Mouse (Mus musculus): ENCODE results near the gene Ryr2. TPM values are rescaled to one million over a fixed set of nuclear protein-coding genes. Genes with fewer than 3 reads are reported as not detected.

Gene Ryr2
- total RNA-seq, 1 experiment, result 7.0 TPM

- Histone ChIP-seq H3K4me1 (ENCODE audit: control insufficient read depth in 2 of 2, insufficient read depth in 2 of 2, low read length in 2 of 2, poor library complexity in 1 of 2) (peaks cover 0 to 2% of the 10 kb centered on the region in 2 experiments; a peak in 1 of 4 replicates), H3K9me3 (ENCODE audit: control insufficient read depth, insufficient read depth, low read depth, low read length) (peaks cover 1% of the 10 kb centered on the region; the same call in 1 of the 2 replicates), H3K9ac (ENCODE audit: insufficient read depth, low read depth, low read length, poor library complexity, severe bottlenecking) (no peak overlapping the region), H3K36me3 (ENCODE audit: control insufficient read depth, insufficient read depth, low read length, poor library complexity, severe bottlenecking) (peaks cover 3% of the 10 kb centered on the region; the same call in 1 of the 2 replicates), H3K27ac (ENCODE audit: insufficient read depth, low read depth, low read length, poor library complexity, severe bottlenecking) (no peak overlapping the region), H3K4me3 (ENCODE audit: insufficient read depth in 1 of 2, low read depth in 1 of 2, low read length in 2 of 2, poor library complexity in 1 of 2, severe bottlenecking in 1 of 2) (no peak overlapping the region)
- DNase-seq (ENCODE audit: low read depth, low spot score), result no peak
- no peak for TF ChIP-seq ZNF384 (IDR thresholded peaks at IDR 0.05; ENCODE audit: low read depth, low read length)
- TF ChIP-seq CHD2 (IDR thresholded peaks at IDR 0.05; ENCODE audit: low read depth, low read length), result no peak
- TF ChIP-seq HCFC1 (IDR thresholded peaks at IDR 0.05; ENCODE audit: borderline replicate concordance, insufficient read depth, low read length), result no peak
- TF ChIP-seq ZC3H11A (IDR thresholded peaks at IDR 0.05; ENCODE audit: borderline replicate concordance, low read depth, low read length), result no peak
- in situ Hi-C loops (cut with MboI; ENCODE audit: low sequenced_read_pairs in 2 of 2, unreplicated experiment in 2 of 2), result no loop called here
Measured at GRCm38 (mm10) chr13:12055913-12056312, 50.8 kb downstream of the Ryr2 start.

DNA sequence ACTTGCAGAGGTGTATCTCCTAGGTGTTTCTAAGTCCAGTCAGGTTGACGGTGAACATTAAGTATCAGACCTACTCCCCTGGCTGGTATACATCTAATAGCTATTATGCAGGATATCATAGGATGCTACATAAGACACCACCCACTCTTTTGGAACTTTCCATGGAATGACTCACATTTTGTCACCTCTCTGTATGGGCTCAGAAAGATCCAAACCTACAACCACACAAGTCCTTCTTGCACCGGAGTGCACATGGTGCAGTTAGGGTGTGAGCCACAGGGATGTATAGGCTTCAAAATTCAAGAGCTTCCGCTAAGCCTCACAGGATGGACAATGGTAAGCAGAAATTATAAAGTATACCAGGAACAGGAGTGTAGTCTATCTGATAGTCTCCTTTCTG is 52.8 kb downstream of the Ryr2 start:
- no peak overlapping the region for H3K27ac ChIP-seq (ENCODE audit: insufficient read depth, low read depth, low read length, poor library complexity, severe bottlenecking)
- no peak overlapping the region for H3K9ac ChIP-seq (ENCODE audit: insufficient read depth, low read depth, low read length, poor library complexity, severe bottlenecking)
- no peak overlapping the region for H3K4me3 ChIP-seq (ENCODE audit: insufficient read depth in 1 of 2, low read depth in 1 of 2, low read length in 2 of 2, poor library complexity in 1 of 2, severe bottlenecking in 1 of 2)
- DNase-seq (ENCODE audit: low read depth, low spot score), result no peak
- peaks cover 1% of the 10 kb centered on the region; the same call in 1 of the 2 replicates for H3K9me3 ChIP-seq (ENCODE audit: control insufficient read depth, insufficient read depth, low read depth, low read length)
- H3K4me1 ChIP-seq (ENCODE audit: control insufficient read depth in 2 of 2, insufficient read depth in 2 of 2, low read length in 2 of 2, poor library complexity in 1 of 2), result peaks cover 0 to 2% of the 10 kb centered on the region in 2 experiments; a peak in 1 of 4 replicates
- peaks cover under 1% of the 10 kb centered on the region; the same call in 1 of the 2 replicates for H3K36me3 ChIP-seq (ENCODE audit: control insufficient read depth, insufficient read depth, low read length, poor library complexity, severe bottlenecking)
- in situ Hi-C loops (cut with MboI; ENCODE audit: low sequenced_read_pairs in 2 of 2, unreplicated experiment in 2 of 2), result no loop called here
- no peak for TF ChIP-seq HCFC1 (IDR thresholded peaks at IDR 0.05; ENCODE audit: borderline replicate concordance, insufficient read depth, low read length)
- TF ChIP-seq CHD2 (IDR thresholded peaks at IDR 0.05; ENCODE audit: low read depth, low read length), result no peak
- no peak for TF ChIP-seq ZNF384 (IDR thresholded peaks at IDR 0.05; ENCODE audit: low read depth, low read length)
- no peak for TF ChIP-seq MAFK (IDR thresholded peaks at IDR 0.05; ENCODE audit: insufficient read depth, low read depth, low read length)
- no peak for TF ChIP-seq ZC3H11A (IDR thresholded peaks at IDR 0.05; ENCODE audit: borderline replicate concordance, low read depth, low read length)

- no peak for DNase-seq (ENCODE audit: low read depth, low spot score)
- Histone ChIP-seq H3K4me3 (ENCODE audit: insufficient read depth in 1 of 2, low read depth in 1 of 2, low read length in 2 of 2, poor library complexity in 1 of 2, severe bottlenecking in 1 of 2) (no peak overlapping the region), H3K27ac (ENCODE audit: insufficient read depth, low read depth, low read length, poor library complexity, severe bottlenecking) (no peak overlapping the region), H3K36me3 (ENCODE audit: control insufficient read depth, insufficient read depth, low read length, poor library complexity, severe bottlenecking) (no peaks in the 10 kb centered on the region; the same call in 1 of the 2 replicates), H3K4me1 (ENCODE audit: control insufficient read depth in 2 of 2, insufficient read depth in 2 of 2, low read length in 2 of 2, poor library complexity in 1 of 2) (no peaks in the 10 kb centered on the region), H3K9ac (ENCODE audit: insufficient read depth, low read depth, low read length, poor library complexity, severe bottlenecking) (no peak overlapping the region), H3K9me3 (ENCODE audit: control insufficient read depth, insufficient read depth, low read depth, low read length) (peaks cover 1% of the 10 kb centered on the region; the same call in 1 of the 2 replicates)
- no peak for TF ChIP-seq HCFC1 (IDR thresholded peaks at IDR 0.05; ENCODE audit: borderline replicate concordance, insufficient read depth, low read length)
- no peak for TF ChIP-seq ZNF384 (IDR thresholded peaks at IDR 0.05; ENCODE audit: low read depth, low read length)
- no peak for TF ChIP-seq ZC3H11A (IDR thresholded peaks at IDR 0.05; ENCODE audit: borderline replicate concordance, low read depth, low read length)
- no peak for TF ChIP-seq CHD2 (IDR thresholded peaks at IDR 0.05; ENCODE audit: low read depth, low read length)
- TF ChIP-seq MAFK (IDR thresholded peaks at IDR 0.05; ENCODE audit: insufficient read depth, low read depth, low read length), result no peak
- in situ Hi-C loops (cut with MboI; ENCODE audit: low sequenced_read_pairs in 2 of 2, unreplicated experiment in 2 of 2), result no loop called here
Measured at GRCm38 (mm10) chr13:12050809-12051208, 55.9 kb downstream of the Ryr2 start.

DNA sequence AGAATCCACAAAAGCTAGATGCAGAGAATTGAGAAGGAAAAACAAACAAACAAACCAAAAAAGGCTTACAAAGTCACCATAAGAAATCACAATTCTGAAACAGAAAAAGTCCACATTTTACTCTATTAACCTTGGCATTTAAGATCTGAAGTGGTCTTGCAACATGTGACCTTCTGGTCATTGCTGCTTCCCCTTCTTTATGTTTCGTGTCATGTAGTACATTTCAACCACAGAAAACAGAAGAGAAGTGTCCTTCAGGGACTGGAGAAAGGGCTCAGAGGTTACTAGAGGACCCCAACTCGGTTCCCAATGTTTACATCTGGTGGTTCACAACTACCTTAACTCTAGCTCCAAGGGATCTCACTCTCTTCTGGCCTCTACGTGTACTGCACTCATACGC is 59.7 kb downstream of the Ryr2 start:
- Histone ChIP-seq H3K27ac (ENCODE audit: insufficient read depth, low read depth, low read length, poor library complexity, severe bottlenecking) (no peak overlapping the region), H3K36me3 (ENCODE audit: control insufficient read depth, insufficient read depth, low read length, poor library complexity, severe bottlenecking) (no peaks in the 10 kb centered on the region; the same call in 1 of the 2 replicates), H3K4me3 (ENCODE audit: insufficient read depth in 1 of 2, low read depth in 1 of 2, low read length in 2 of 2, poor library complexity in 1 of 2, severe bottlenecking in 1 of 2) (no peak overlapping the region), H3K9ac (ENCODE audit: insufficient read depth, low read depth, low read length, poor library complexity, severe bottlenecking) (no peak overlapping the region), H3K9me3 (ENCODE audit: control insufficient read depth, insufficient read depth, low read depth, low read length) (no peaks in the 10 kb centered on the region), H3K4me1 (ENCODE audit: control insufficient read depth in 2 of 2, insufficient read depth in 2 of 2, low read length in 2 of 2, poor library complexity in 1 of 2) (no peaks in the 10 kb centered on the region)
- in situ Hi-C loops (cut with MboI; ENCODE audit: low sequenced_read_pairs in 2 of 2, unreplicated experiment in 2 of 2), result no loop called here
- TF ChIP-seq HCFC1 (IDR thresholded peaks at IDR 0.05; ENCODE audit: borderline replicate concordance, insufficient read depth, low read length) (no peak), MAFK (IDR thresholded peaks at IDR 0.05; ENCODE audit: insufficient read depth, low read depth, low read length) (no peak), ZC3H11A (IDR thresholded peaks at IDR 0.05; ENCODE audit: borderline replicate concordance, low read depth, low read length) (no peak), CHD2 (IDR thresholded peaks at IDR 0.05; ENCODE audit: low read depth, low read length) (no peak), ZNF384 (IDR thresholded peaks at IDR 0.05; ENCODE audit: low read depth, low read length) (no peak)
- no peak for DNase-seq (ENCODE audit: low read depth, low spot score)

DNA sequence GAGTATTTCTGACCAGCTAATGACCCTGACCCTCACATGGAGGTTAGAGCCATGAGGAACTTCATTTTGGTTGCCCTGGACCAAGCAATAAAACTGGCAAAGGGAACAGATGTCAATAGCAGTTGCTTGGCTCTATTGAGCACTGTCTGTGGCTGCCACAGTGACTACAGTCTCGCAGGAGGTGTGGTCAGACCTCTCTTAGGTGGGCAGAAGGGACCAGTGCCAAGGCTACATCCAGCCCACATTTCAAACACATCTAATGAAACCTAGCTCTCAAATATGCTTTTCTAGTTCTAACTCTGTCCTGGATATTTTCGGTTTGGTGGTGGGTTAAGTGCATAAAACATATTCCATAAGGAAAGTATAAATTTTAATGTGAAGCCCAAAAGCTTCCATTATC is 62.0 kb downstream of the Ryr2 start:
- DNase-seq (ENCODE audit: low read depth, low spot score), result no peak
- Histone ChIP-seq H3K9me3 (ENCODE audit: control insufficient read depth, insufficient read depth, low read depth, low read length) (no peaks in the 10 kb centered on the region), H3K4me1 (ENCODE audit: control insufficient read depth in 2 of 2, insufficient read depth in 2 of 2, low read length in 2 of 2, poor library complexity in 1 of 2) (no peaks in the 10 kb centered on the region), H3K27ac (ENCODE audit: insufficient read depth, low read depth, low read length, poor library complexity, severe bottlenecking) (no peak overlapping the region), H3K9ac (ENCODE audit: insufficient read depth, low read depth, low read length, poor library complexity, severe bottlenecking) (no peak overlapping the region), H3K4me3 (ENCODE audit: insufficient read depth in 1 of 2, low read depth in 1 of 2, low read length in 2 of 2, poor library complexity in 1 of 2, severe bottlenecking in 1 of 2) (no peak overlapping the region), H3K36me3 (ENCODE audit: control insufficient read depth, insufficient read depth, low read length, poor library complexity, severe bottlenecking) (no peaks in the 10 kb centered on the region)
- in situ Hi-C loops (cut with MboI; ENCODE audit: low sequenced_read_pairs in 2 of 2, unreplicated experiment in 2 of 2), result no loop called here
- TF ChIP-seq ZC3H11A (IDR thresholded peaks at IDR 0.05; ENCODE audit: borderline replicate concordance, low read depth, low read length) (no peak), HCFC1 (IDR thresholded peaks at IDR 0.05; ENCODE audit: borderline replicate concordance, insufficient read depth, low read length) (no peak), MAFK (IDR thresholded peaks at IDR 0.05; ENCODE audit: insufficient read depth, low read depth, low read length) (no peak), CHD2 (IDR thresholded peaks at IDR 0.05; ENCODE audit: low read depth, low read length) (no peak), ZNF384 (IDR thresholded peaks at IDR 0.05; ENCODE audit: low read depth, low read length) (no peak)
